Comparison of ENCODE assay signal across 10 mouse cellular contexts in genomic region chr5:128432422-128432821, GRCm38 (mm10). TPM values are rescaled to one million over a fixed set of nuclear protein-coding genes. Genes with fewer than 3 reads are reported as not detected.
DNase-seq lines count a peak whose midpoint lies in the region; ATAC-seq and TF ChIP-seq lines count a peak whose summit lies in the region.
"Had no signal": no experiment of that assay in that cellular context is flagged by ENCODE, and none has a peak within 500 bp of the region (broad histone marks: within the 10 kb centered on the region; RNA-seq: fewer than 3 reads in every experiment).

No protein-coding gene starts in this region.

- no peaks in the 10 kb centered on the region for H3K9me3 ChIP-seq in embryonic facial prominence, embryonic 14.5 days (ENCODE audit: control insufficient read depth, low read length)
- H3K9me3 ChIP-seq in hindbrain, postnatal 0 days (ENCODE audit: low read length), result no peaks in the 10 kb centered on the region
- no peaks in the 10 kb centered on the region for H3K9me3 ChIP-seq in neural tube, embryonic 14.5 days (ENCODE audit: control insufficient read depth, low read length)

- H3K4me1 ChIP-seq in embryonic facial prominence, embryonic 14.5 days (ENCODE audit: control insufficient read depth, insufficient read depth, low read length), result no peaks in the 10 kb centered on the region
- peaks cover 5% of the 10 kb centered on the region; the same call in 1 of the 2 replicates for H3K4me1 ChIP-seq in hindbrain, postnatal 0 days (ENCODE audit: insufficient read depth, low read length)
- no peaks in the 10 kb centered on the region for H3K4me1 ChIP-seq in neural tube, embryonic 14.5 days (ENCODE audit: control insufficient read depth, insufficient read depth, low read length)

- H3K9ac ChIP-seq in embryonic facial prominence, embryonic 14.5 days (ENCODE audit: low read depth, low read length), result peak overlapping the region; percentile 52
- H3K9ac ChIP-seq in hindbrain, postnatal 0 days (replicated peaks; ENCODE audit: low read length), result peak overlapping the region; percentile 54
- peak overlapping the region; percentile 51 for H3K9ac ChIP-seq in neural tube, embryonic 14.5 days (replicated peaks; ENCODE audit: low read depth, low read length)

- WGBS in embryonic facial prominence, embryonic 14.5 days, result 0% methylated on average over 7 of the region's 37 CpGs
- WGBS in hindbrain, postnatal 0 days, result 1% methylated on average over 35 of the region's 37 CpGs
- under 1% methylated on average over 29 of the region's 37 CpGs for WGBS in neural tube, embryonic 14.5 days

- H3K27me3 ChIP-seq in embryonic facial prominence, embryonic 14.5 days (replicated peaks; ENCODE audit: control insufficient read depth, insufficient read depth, low read length), result peaks cover 66% of the 10 kb centered on the region
- peaks cover 16% of the 10 kb centered on the region for H3K27me3 ChIP-seq in hindbrain, postnatal 0 days (ENCODE audit: insufficient read depth, low read length)
- H3K27me3 ChIP-seq in neural tube, embryonic 14.5 days (ENCODE audit: control insufficient read depth, insufficient read depth, low read length), result peaks cover 32% of the 10 kb centered on the region

- peak overlapping the region; percentile 85 for H3K4me2 ChIP-seq in embryonic facial prominence, embryonic 14.5 days (ENCODE audit: low read depth, low read length)
- H3K4me2 ChIP-seq in hindbrain, postnatal 0 days (ENCODE audit: low read depth, low read length), result peak overlapping the region; percentile 81
- peak overlapping the region; percentile 83 for H3K4me2 ChIP-seq in neural tube, embryonic 14.5 days (ENCODE audit: low read depth, low read length)

- no peak for ATAC-seq in embryonic facial prominence, embryonic 14.5 days (ENCODE audit: low read depth)
- ATAC-seq in hindbrain, postnatal 0 days, result 0 out of 2 replicates have a peak, but pooled peaks have one; percentile 6
- ATAC-seq in neural tube, embryonic 14.5 days (ENCODE audit: low read depth), result no peak
- no peak for ATAC-seq in frontal cortex, adult (ENCODE audit: low TSS enrichment)

- intact Hi-C loops in gastrocnemius, adult 2 months (cut with DNase I), result no loop called here

- DNase-seq in layer of hippocampus, adult 2 months (ENCODE audit: low spot score in 2 of 2), result no peak
- no peak for DNase-seq in layer of hippocampus, adult 11-12 months (ENCODE audit: low spot score)
- no peak for DNase-seq in embryonic facial prominence, embryonic 14.5 days (ENCODE audit: low spot score)
- DNase-seq in hindbrain, postnatal 0 days (ENCODE audit: low spot score), result no peak
- DNase-seq in adrenal gland, postnatal 10 days, result no peak
- DNase-seq in gastrocnemius, adult 2 months, result no peak
- DNase-seq: thymus, postnatal 36 days had no signal

- TF ChIP-seq CTCF in layer of hippocampus, adult 2 months (conservative IDR thresholded peaks at IDR 0.05), result no peak
- no peak for TF ChIP-seq CTCF in hindbrain, postnatal 0 days (IDR thresholded peaks at IDR 0.05; ENCODE audit: low read depth)
- no peak for TF ChIP-seq CTCF in gastrocnemius, adult 2 months (IDR thresholded peaks at IDR 0.05)

- H3K4me3 ChIP-seq in layer of hippocampus, adult 2 months, result peak overlapping the region; percentile 58
- peak overlapping the region; percentile 49 for H3K4me3 ChIP-seq in embryonic facial prominence, embryonic 14.5 days (ENCODE audit: low read depth, low read length)
- peak overlapping the region; percentile 57 for H3K4me3 ChIP-seq in hindbrain, postnatal 0 days (ENCODE audit: low read length)
- H3K4me3 ChIP-seq in neural tube, embryonic 14.5 days (ENCODE audit: low read depth, low read length), result peak overlapping the region; percentile 43
- H3K4me3 ChIP-seq in gastrocnemius, adult 2 months, result no peak overlapping the region

- peak overlapping the region; percentile 23; the same call in 1 of the 2 replicates for H3K27ac ChIP-seq in layer of hippocampus, adult 2 months
- no peak overlapping the region for H3K27ac ChIP-seq in embryonic facial prominence, embryonic 14.5 days (replicated peaks; ENCODE audit: low read depth, low read length)
- H3K27ac ChIP-seq in hindbrain, postnatal 0 days, result no peak overlapping the region
- H3K27ac ChIP-seq in neural tube, embryonic 14.5 days (ENCODE audit: low read depth, low read length), result no peak overlapping the region
- H3K27ac ChIP-seq in gastrocnemius, adult 2 months, result no peak overlapping the region

- H3K36me3 ChIP-seq in embryonic facial prominence, embryonic 14.5 days (ENCODE audit: control insufficient read depth, insufficient read depth, low read length), result no peaks in the 10 kb centered on the region
- no peaks in the 10 kb centered on the region for H3K36me3 ChIP-seq in hindbrain, postnatal 0 days (ENCODE audit: insufficient read depth, low read length)
- no peaks in the 10 kb centered on the region for H3K36me3 ChIP-seq in neural tube, embryonic 14.5 days (ENCODE audit: control insufficient read depth, insufficient read depth, low read length)
- H3K36me3 ChIP-seq: G1E had no signal

RNA-seq across cellular contexts. Expression of gene Tmem132d, which starts 0.5 kb away (rescaled TPM):
- 10 to 100 TPM; 16.8 to 17.9 TPM for total RNA-seq in layer of hippocampus, adult 2 months (2021)
- polyA plus RNA-seq in embryonic facial prominence, embryonic 14.5 days (2014; fragmentation: Nextera tagmentation; extraction: Ambion mirVana), result 0.66 and 0.90 TPM in 2 replicates
- total RNA-seq in hindbrain, postnatal 0 days (2014; rRNA removed), result 28.9 and 42.7 TPM in 2 replicates
- polyA plus RNA-seq in hindbrain, postnatal 0 days (2015; fragmentation: Nextera tagmentation; extraction: Ambion mirVana), result 5.8 and 6.1 TPM in 2 replicates
- polyA plus RNA-seq in neural tube, embryonic 14.5 days (2014; fragmentation: Nextera tagmentation; extraction: Ambion mirVana), result 2.9 and 4.3 TPM in 2 replicates
- total RNA-seq in adrenal gland, postnatal 10 days (2021), result under 1 TPM; 0.09 to 0.30 TPM
- under 1 TPM in 1 of 2 experiments, not detected in 1; 0.03 TPM for total RNA-seq in gastrocnemius, adult 2 months (2021)
- polyA plus RNA-seq: G1E had no signal

Comparison
In these comparisons a context has a peak if more than half of its experiments do, and no peak if none do; other contexts are left out.
1. RNA of gene Tmem132d, which starts 0.5 kb away (total RNA-seq): 28.9 to 42.7 TPM in hindbrain, postnatal 0 days and 16.8 to 17.9 TPM in layer of hippocampus, adult 2 months; 0.09 to 0.30 TPM in adrenal gland, postnatal 10 days and 0.03 TPM in gastrocnemius, adult 2 months; every median in the first group is over 10 times any median in the second.
2. Peak in every context shown above with its lines, with median percentiles within 50 percentile points of each other: H3K4me2 ChIP-seq and H3K9ac ChIP-seq.